Mouse (Mus musculus): Measurements from ENCODE around the gene Capg.

The Capg gene

GRCm38 (mm10) chr6:72608662-72609184 lies 64.5 kb downstream of the Capg start:
- peak; percentile 60 for DNase-seq (ENCODE audit: low read depth)

- no peak for DNase-seq (ENCODE audit: low read depth)
These were observed 66.1 kb downstream of the Capg start for GRCm38 (mm10) chr6:72610261-72610660.

Data from NIH3T3 (cell line).